13 mouse cellular contexts compared by ENCODE assay signal in the genomic region with DNA sequence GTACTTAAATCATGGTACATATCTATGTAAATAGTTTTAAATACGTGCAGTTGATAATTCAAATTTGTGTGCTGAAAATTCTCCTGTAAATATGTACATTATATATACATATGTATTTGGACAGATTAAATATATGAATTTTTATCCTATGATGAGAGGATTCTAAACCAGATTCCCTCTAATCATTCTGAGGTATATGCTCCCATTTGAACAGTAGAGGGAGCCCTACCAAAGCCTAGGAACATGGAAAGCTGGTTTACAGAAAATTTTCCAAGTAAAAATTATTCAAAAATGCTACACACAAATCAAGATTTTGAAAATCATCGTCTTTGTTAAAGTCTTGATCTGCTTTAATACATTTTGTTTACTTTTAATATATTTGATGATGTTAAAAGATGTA.
DNase-seq lines count a peak whose midpoint lies in the region; ATAC-seq and TF ChIP-seq lines count a peak whose summit lies in the region.
"Had no signal": no experiment of that assay in that cellular context is flagged by ENCODE, and none has a peak within 500 bp of the region (broad histone marks: within the 10 kb centered on the region; RNA-seq: fewer than 3 reads in every experiment).

No protein-coding gene starts in this region.

- TF ChIP-seq POLR2A in kidney, adult 2 months (IDR thresholded peaks at IDR 0.05; ENCODE audit: low read depth, low read length), result no peak

- H3K4me1 ChIP-seq in forebrain, embryonic 12.5 days, result no peaks in the 10 kb centered on the region
- H3K4me1 ChIP-seq in forebrain, embryonic 15.5 days, result no peaks in the 10 kb centered on the region
- H3K4me1 ChIP-seq in liver, embryonic 14.5 days (replicated peaks; ENCODE audit: control insufficient read depth in 2 of 2, insufficient read depth in 2 of 2, low read length in 1 of 2), result no peaks in the 10 kb centered on the region
- H3K4me1 ChIP-seq in liver, embryonic 11.5 days (replicated peaks; ENCODE audit: control insufficient read depth, insufficient read depth, low read length), result no peaks in the 10 kb centered on the region
- H3K4me1 ChIP-seq in kidney, adult 2 months (ENCODE audit: control insufficient read depth, insufficient read depth, low read length), result no peaks in the 10 kb centered on the region
- H3K4me1 ChIP-seq: limb, embryonic 15.5 days had no signal

- TF ChIP-seq EP300 in liver, embryonic 14.5 days (IDR thresholded peaks at IDR 0.05; ENCODE audit: low read depth), result no peak

- no peak overlapping the region for H3K9ac ChIP-seq in forebrain, embryonic 12.5 days
- no peak overlapping the region for H3K9ac ChIP-seq in forebrain, embryonic 15.5 days (replicated peaks)
- no peak overlapping the region for H3K9ac ChIP-seq in liver, embryonic 14.5 days (replicated peaks)
- no peak overlapping the region for H3K9ac ChIP-seq in liver, embryonic 11.5 days (ENCODE audit: low read depth, low read length)
- H3K9ac ChIP-seq: limb, embryonic 15.5 days had no signal

- H3K9me3 ChIP-seq in forebrain, embryonic 12.5 days, result no peaks in the 10 kb centered on the region
- H3K9me3 ChIP-seq in forebrain, embryonic 15.5 days, result no peaks in the 10 kb centered on the region
- H3K9me3 ChIP-seq in liver, embryonic 14.5 days (ENCODE audit: control insufficient read depth, low read length), result no peaks in the 10 kb centered on the region
- no peaks in the 10 kb centered on the region for H3K9me3 ChIP-seq in liver, embryonic 11.5 days (ENCODE audit: control insufficient read depth, low read length)
- H3K9me3 ChIP-seq: limb, embryonic 15.5 days had no signal

- DNase-seq in liver, embryonic 14.5 days (ENCODE audit: low read depth in 3 of 3, low spot score in 3 of 3), result no peak
- DNase-seq in liver, embryonic 11.5 days (ENCODE audit: low spot score), result no peak
- no peak for DNase-seq in Patski (ENCODE audit: low read depth, low spot score)
- DNase-seq in kidney, adult 2 months, result no peak
- DNase-seq in spleen, postnatal 36 days (ENCODE audit: low spot score in 2 of 2), result no peak
- DNase-seq: adrenal gland, postnatal 10 days; cerebellum, postnatal 36 days; kidney, postnatal 25 days; thymus, adult 18-20 months had no signal

- H3K4me3 ChIP-seq in forebrain, embryonic 12.5 days (replicated peaks), result no peak overlapping the region
- no peak overlapping the region for H3K4me3 ChIP-seq in forebrain, embryonic 15.5 days
- H3K4me3 ChIP-seq in liver, embryonic 14.5 days (ENCODE audit: insufficient read depth in 1 of 2, low read depth in 2 of 2, low read length in 2 of 2), result no peak overlapping the region
- H3K4me3 ChIP-seq in liver, embryonic 11.5 days (ENCODE audit: low read depth, low read length), result no peak overlapping the region
- H3K4me3 ChIP-seq in kidney, adult 2 months (ENCODE audit: insufficient read depth, low read depth, low read length), result no peak overlapping the region
- H3K4me3 ChIP-seq: limb, embryonic 15.5 days had no signal

- CTCF ChIA-PET in Patski (lab: Charles Lee), result no interaction called here

- in situ Hi-C loops in Patski (cut with MboI; ENCODE audit: low pct_unique_long_range_greater_than_20kb), result no loop called here

- WGBS in forebrain, embryonic 12.5 days, result 22% methylated on average over 2 of the region's 2 CpGs
- 27% methylated on average over 2 of the region's 2 CpGs for WGBS in forebrain, embryonic 15.5 days
- WGBS in liver, embryonic 14.5 days (ENCODE audit: insufficient replicate concordance), result 6% methylated on average over 2 of the region's 2 CpGs
- WGBS in liver, embryonic 11.5 days, result 13% methylated on average over 2 of the region's 2 CpGs
- WGBS in kidney, adult 2 months, result 12% methylated on average over 2 of the region's 2 CpGs

- POLR2A ChIA-PET in Patski (lab: Charles Lee), result no interaction called here

- H3K27me3 ChIP-seq in forebrain, embryonic 12.5 days, result no peaks in the 10 kb centered on the region
- no peaks in the 10 kb centered on the region for H3K27me3 ChIP-seq in forebrain, embryonic 15.5 days
- no peaks in the 10 kb centered on the region for H3K27me3 ChIP-seq in liver, embryonic 14.5 days (ENCODE audit: control insufficient read depth, insufficient read depth, low read length)
- no peaks in the 10 kb centered on the region for H3K27me3 ChIP-seq in liver, embryonic 11.5 days (replicated peaks; ENCODE audit: control insufficient read depth, insufficient read depth, low read length)
- peaks cover 3% of the 10 kb centered on the region for H3K27me3 ChIP-seq in Patski
- no peaks in the 10 kb centered on the region for H3K27me3 ChIP-seq in kidney, adult 2 months (replicated peaks; ENCODE audit: control insufficient read depth, insufficient read depth, low read length)
- H3K27me3 ChIP-seq: limb, embryonic 15.5 days had no signal

- H3K27ac ChIP-seq in forebrain, embryonic 12.5 days, result no peak overlapping the region
- H3K27ac ChIP-seq in forebrain, embryonic 15.5 days (replicated peaks), result no peak overlapping the region
- H3K27ac ChIP-seq in liver, embryonic 14.5 days, result no peak overlapping the region
- H3K27ac ChIP-seq in liver, embryonic 11.5 days (ENCODE audit: low read depth, low read length), result no peak overlapping the region
- H3K27ac ChIP-seq in kidney, adult 2 months (ENCODE audit: insufficient read depth, low read depth, low read length), result no peak overlapping the region
- H3K27ac ChIP-seq: limb, embryonic 15.5 days had no signal

- ATAC-seq in forebrain, embryonic 12.5 days (ENCODE audit: low FRiP score), result 0 out of 2 replicates have a peak, but pooled peaks have one; percentile 46
- ATAC-seq in forebrain, embryonic 15.5 days (replicated peaks), result no peak
- no peak for ATAC-seq in liver, embryonic 14.5 days (ENCODE audit: insufficient read depth)
- no peak for ATAC-seq in liver, embryonic 11.5 days (replicated peaks; ENCODE audit: low FRiP score)
- no peak for ATAC-seq in Patski
- peak; percentile 66 for ATAC-seq in megakaryocyte progenitor cell, adult 5-6 weeks (replicated peaks; ENCODE audit: poor library complexity)

- H3K36me3 ChIP-seq in forebrain, embryonic 12.5 days (replicated peaks), result no peaks in the 10 kb centered on the region
- H3K36me3 ChIP-seq in forebrain, embryonic 15.5 days, result no peaks in the 10 kb centered on the region
- no peaks in the 10 kb centered on the region for H3K36me3 ChIP-seq in liver, embryonic 14.5 days (replicated peaks; ENCODE audit: control insufficient read depth, insufficient read depth, low read depth)
- no peaks in the 10 kb centered on the region for H3K36me3 ChIP-seq in liver, embryonic 11.5 days (ENCODE audit: control insufficient read depth, insufficient read depth, low read length)
- H3K36me3 ChIP-seq in kidney, adult 2 months (ENCODE audit: control insufficient read depth, insufficient read depth, low read length), result no peaks in the 10 kb centered on the region
- H3K36me3 ChIP-seq: limb, embryonic 15.5 days had no signal

- TF ChIP-seq CTCF in liver, embryonic 14.5 days (IDR thresholded peaks at IDR 0.05; ENCODE audit: low read depth), result peak; percentile 26; the same call in 1 of the 2 replicates
- peak; percentile 36 for TF ChIP-seq CTCF in Patski (IDR thresholded peaks at IDR 0.05)
- TF ChIP-seq CTCF in kidney, adult 2 months (conservative IDR thresholded peaks at IDR 0.05; ENCODE audit: insufficient read depth, insufficient read length, low read depth, low read length), result no peak

- H3K4me2 ChIP-seq in forebrain, embryonic 12.5 days, result no peak overlapping the region
- no peak overlapping the region for H3K4me2 ChIP-seq in forebrain, embryonic 15.5 days (replicated peaks)
- H3K4me2 ChIP-seq in liver, embryonic 14.5 days (ENCODE audit: low read depth), result no peak overlapping the region
- H3K4me2 ChIP-seq in liver, embryonic 11.5 days, result no peak overlapping the region
- H3K4me2 ChIP-seq: limb, embryonic 15.5 days had no signal

Comparison
In these comparisons a context has a peak if more than half of its experiments do, and no peak if none do; other contexts are left out.
1. ATAC-seq: peak in forebrain, embryonic 12.5 days (single experiment) and megakaryocyte progenitor cell, adult 5-6 weeks (single experiment); none in forebrain, embryonic 15.5 days (single experiment), liver, embryonic 14.5 days (single experiment), liver, embryonic 11.5 days (single experiment) and Patski (single experiment).